Mouse (Mus musculus) testis, postnatal 14 days (tissue): ENCODE measurements around the gene AA986860.

Experiments
- DNase-seq: peaks from one replicate; pipeline ENCODE4 v3.0.0; 2021; ENCODE audit warnings: low spot score

Gene AA986860

GRCm38 (mm10) chr1:130775691-130776331 is 44.0 kb downstream of the AA986860 start:
- DNase-seq = no peak

- DNase-seq = no peak
These were observed 44.9 kb downstream of the AA986860 start for GRCm38 (mm10) chr1:130776645-130777044.

GRCm38 (mm10) chr1:130779867-130780266 is 48.1 kb downstream of the AA986860 start:
- DNase-seq = no peak

- no peak for DNase-seq
These were observed 52.3 kb downstream of the AA986860 start for GRCm38 (mm10) chr1:130784054-130784453.

GRCm38 (mm10) chr1:130787001-130787400 is 55.2 kb downstream of the AA986860 start:
- DNase-seq = no peak

GRCm38 (mm10) chr1:130789512-130790451 is 58.0 kb downstream of the AA986860 start:
- DNase-seq = no peak
